Mouse (Mus musculus): Measurements from ENCODE around the gene Cttnbp2. TPM values are rescaled to one million over a fixed set of nuclear protein-coding genes. Genes with fewer than 3 reads are reported as not detected.

Gene Cttnbp2
- polyA plus RNA-seq, 1 experiment from 2014 or later, result 9.8 TPM

- WGBS (ENCODE audit: insufficient replicate concordance), result 73% methylated on average over 1 of the region's 1 CpGs
- Histone ChIP-seq H3K4me1 (ENCODE audit: control insufficient read depth, insufficient read depth, low read length) (no peaks in the 10 kb centered on the region), H3K36me3 (ENCODE audit: control insufficient read depth, insufficient read depth, low read length) (no peaks in the 10 kb centered on the region), H3K4me3 (ENCODE audit: low read depth, low read length) (no peak overlapping the region), H3K9me3 (replicated peaks; ENCODE audit: control insufficient read depth, low read length) (no peaks in the 10 kb centered on the region), H3K27ac (ENCODE audit: low read depth, low read length) (no peak overlapping the region), H3K27me3 (ENCODE audit: control insufficient read depth, insufficient read depth, low read length) (no peaks in the 10 kb centered on the region), H3K9ac (ENCODE audit: low read depth, low read length) (no peak overlapping the region), H3K4me2 (no peak overlapping the region)
- no peak for ATAC-seq (replicated peaks; ENCODE audit: insufficient number of reproducible peaks, low FRiP score, low TSS enrichment)
Measured at GRCm38 (mm10) chr6:18477313-18477930, 37.2 kb downstream of the Cttnbp2 start.

DNA sequence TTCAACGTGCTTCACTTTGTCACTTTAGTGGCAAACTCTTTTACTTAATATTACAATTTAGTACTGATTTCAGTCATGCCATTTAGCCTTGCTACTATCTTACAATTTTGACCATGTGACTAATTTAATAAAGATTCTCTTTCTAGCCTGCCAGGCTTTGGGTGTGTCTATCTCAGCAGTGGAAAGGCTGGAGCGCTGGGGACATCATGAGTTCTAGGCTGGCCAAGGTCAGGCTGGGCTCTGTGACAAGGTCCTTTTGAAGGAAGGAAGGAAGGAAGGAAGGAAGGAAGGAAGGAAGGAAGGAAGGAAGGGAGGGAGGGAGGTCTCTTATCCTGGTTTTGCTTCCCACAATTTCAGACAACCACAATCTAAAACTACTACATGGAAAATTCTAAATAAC is 39.7 kb downstream of the Cttnbp2 start:
- WGBS (ENCODE audit: insufficient replicate concordance), result 77% methylated on average over 2 of the region's 2 CpGs
- no peak overlapping the region for H3K27ac ChIP-seq (ENCODE audit: low read depth, low read length)
- H3K36me3 ChIP-seq (ENCODE audit: control insufficient read depth, insufficient read depth, low read length), result no peaks in the 10 kb centered on the region
- H3K27me3 ChIP-seq (ENCODE audit: control insufficient read depth, insufficient read depth, low read length), result no peaks in the 10 kb centered on the region
- H3K4me3 ChIP-seq (ENCODE audit: low read depth, low read length), result no peak overlapping the region
- no peak overlapping the region for H3K4me2 ChIP-seq
- H3K9ac ChIP-seq (ENCODE audit: low read depth, low read length), result no peak overlapping the region
- no peaks in the 10 kb centered on the region for H3K9me3 ChIP-seq (replicated peaks; ENCODE audit: control insufficient read depth, low read length)
- H3K4me1 ChIP-seq (ENCODE audit: control insufficient read depth, insufficient read depth, low read length), result no peaks in the 10 kb centered on the region
- ATAC-seq (replicated peaks; ENCODE audit: insufficient number of reproducible peaks, low FRiP score, low TSS enrichment), result no peak

- Histone ChIP-seq H3K9me3 (replicated peaks; ENCODE audit: control insufficient read depth, low read length) (no peaks in the 10 kb centered on the region), H3K36me3 (ENCODE audit: control insufficient read depth, insufficient read depth, low read length) (no peaks in the 10 kb centered on the region), H3K4me1 (ENCODE audit: control insufficient read depth, insufficient read depth, low read length) (no peaks in the 10 kb centered on the region), H3K4me3 (ENCODE audit: low read depth, low read length) (no peak overlapping the region), H3K27me3 (ENCODE audit: control insufficient read depth, insufficient read depth, low read length) (no peaks in the 10 kb centered on the region), H3K27ac (ENCODE audit: low read depth, low read length) (no peak overlapping the region), H3K9ac (ENCODE audit: low read depth, low read length) (no peak overlapping the region), H3K4me2 (no peak overlapping the region)
- ATAC-seq (replicated peaks; ENCODE audit: insufficient number of reproducible peaks, low FRiP score, low TSS enrichment), result no peak
- 57% methylated on average over 1 of the region's 1 CpGs for WGBS (ENCODE audit: insufficient replicate concordance)
Measured at GRCm38 (mm10) chr6:18474541-18474940, 40.1 kb downstream of the Cttnbp2 start.

DNA sequence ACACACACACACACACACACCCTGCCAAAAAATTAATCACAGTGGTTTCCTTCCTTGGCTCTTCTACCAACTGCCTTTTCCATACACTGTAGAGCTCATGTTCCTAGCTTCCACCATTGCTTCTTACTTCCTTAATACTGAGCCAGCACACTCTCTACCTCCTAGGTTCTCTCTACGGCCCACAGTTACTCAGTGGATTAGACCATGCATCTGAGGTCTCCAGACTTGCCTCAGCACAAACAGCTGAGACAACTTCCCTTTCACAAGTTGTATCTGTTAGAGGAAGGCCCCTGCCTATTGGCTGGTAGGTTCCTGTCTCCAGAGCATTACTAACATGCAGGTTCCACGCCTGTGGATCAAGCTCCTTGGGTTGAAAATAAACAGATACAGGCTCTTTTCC is 45.4 kb downstream of the Cttnbp2 start:
- no peak overlapping the region for H3K27ac ChIP-seq (ENCODE audit: low read depth, low read length)
- no peak for ATAC-seq (replicated peaks; ENCODE audit: insufficient number of reproducible peaks, low FRiP score, low TSS enrichment)
- H3K4me1 ChIP-seq (ENCODE audit: control insufficient read depth, insufficient read depth, low read length), result no peaks in the 10 kb centered on the region
- H3K36me3 ChIP-seq (ENCODE audit: control insufficient read depth, insufficient read depth, low read length), result no peaks in the 10 kb centered on the region
- H3K9ac ChIP-seq (ENCODE audit: low read depth, low read length), result no peak overlapping the region
- no peaks in the 10 kb centered on the region for H3K9me3 ChIP-seq (replicated peaks; ENCODE audit: control insufficient read depth, low read length)
- H3K27me3 ChIP-seq (ENCODE audit: control insufficient read depth, insufficient read depth, low read length), result no peaks in the 10 kb centered on the region
- H3K4me3 ChIP-seq (ENCODE audit: low read depth, low read length), result no peak overlapping the region
- no peak overlapping the region for H3K4me2 ChIP-seq
- 60% methylated on average over 2 of the region's 2 CpGs for WGBS (ENCODE audit: insufficient replicate concordance)

DNA sequence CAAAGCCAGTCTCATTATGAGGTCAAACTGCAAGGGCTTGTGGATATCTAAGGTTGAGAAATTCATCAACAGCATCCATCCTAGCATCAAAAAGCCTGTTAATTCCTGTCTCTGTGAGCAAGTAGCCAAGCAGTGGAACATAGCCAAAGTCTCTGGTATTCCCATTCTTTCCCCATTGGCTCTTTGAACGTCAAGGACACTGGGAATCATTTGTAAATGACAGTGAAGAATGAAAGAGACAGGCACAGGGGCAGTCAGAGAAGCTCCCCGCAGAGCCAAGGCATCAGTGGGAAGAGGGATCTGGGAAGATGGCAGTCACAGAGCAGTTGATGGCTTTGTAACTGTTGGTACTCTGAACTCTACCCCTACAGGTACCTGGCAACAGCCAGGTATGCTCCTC is 46.9 kb downstream of the Cttnbp2 start:
- Histone ChIP-seq H3K27ac (ENCODE audit: low read depth, low read length) (no peak overlapping the region), H3K36me3 (ENCODE audit: control insufficient read depth, insufficient read depth, low read length) (no peaks in the 10 kb centered on the region), H3K9ac (ENCODE audit: low read depth, low read length) (no peak overlapping the region), H3K4me1 (ENCODE audit: control insufficient read depth, insufficient read depth, low read length) (no peaks in the 10 kb centered on the region), H3K27me3 (ENCODE audit: control insufficient read depth, insufficient read depth, low read length) (no peaks in the 10 kb centered on the region), H3K4me2 (no peak overlapping the region), H3K4me3 (ENCODE audit: low read depth, low read length) (no peak overlapping the region), H3K9me3 (replicated peaks; ENCODE audit: control insufficient read depth, low read length) (no peaks in the 10 kb centered on the region)
- 53% methylated on average over 2 of the region's 2 CpGs for WGBS (ENCODE audit: insufficient replicate concordance)
- no peak for ATAC-seq (replicated peaks; ENCODE audit: insufficient number of reproducible peaks, low FRiP score, low TSS enrichment)

GRCm38 (mm10) chr6:18466227-18466626 is 48.4 kb downstream of the Cttnbp2 start:
- 69% methylated on average over 7 of the region's 7 CpGs for WGBS (ENCODE audit: insufficient replicate concordance)
- H3K4me3 ChIP-seq (ENCODE audit: low read depth, low read length), result no peak overlapping the region

DNA sequence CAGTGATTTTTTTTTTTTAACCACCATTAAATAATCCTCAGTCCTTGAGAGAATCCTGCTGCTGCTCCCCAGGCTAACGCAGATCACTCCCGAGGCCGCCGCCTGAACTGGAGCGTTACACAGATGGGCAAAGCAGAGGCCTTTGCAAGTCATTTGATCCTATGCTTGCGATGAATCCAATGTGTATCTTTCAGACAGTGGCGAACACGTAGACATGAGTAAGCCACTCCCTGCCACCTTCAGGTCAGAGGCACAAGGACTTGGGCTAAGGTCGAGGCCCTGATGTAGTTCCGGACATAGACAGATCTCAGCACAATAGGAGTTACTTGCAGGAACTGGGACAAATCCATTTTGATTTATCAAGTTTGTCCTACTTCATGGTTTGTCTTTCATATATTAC is 49.0 kb downstream of the Cttnbp2 start:
- no peak for ATAC-seq (replicated peaks; ENCODE audit: insufficient number of reproducible peaks, low FRiP score, low TSS enrichment)
- 75% methylated on average over 10 of the region's 10 CpGs for WGBS (ENCODE audit: insufficient replicate concordance)
- H3K27ac ChIP-seq (ENCODE audit: low read depth, low read length), result no peak overlapping the region
- H3K9ac ChIP-seq (ENCODE audit: low read depth, low read length), result no peak overlapping the region
- H3K27me3 ChIP-seq (ENCODE audit: control insufficient read depth, insufficient read depth, low read length), result no peaks in the 10 kb centered on the region
- no peaks in the 10 kb centered on the region for H3K9me3 ChIP-seq (replicated peaks; ENCODE audit: control insufficient read depth, low read length)
- H3K4me3 ChIP-seq (ENCODE audit: low read depth, low read length), result no peak overlapping the region
- H3K36me3 ChIP-seq (ENCODE audit: control insufficient read depth, insufficient read depth, low read length), result no peaks in the 10 kb centered on the region
- H3K4me2 ChIP-seq, result no peak overlapping the region
- no peaks in the 10 kb centered on the region for H3K4me1 ChIP-seq (ENCODE audit: control insufficient read depth, insufficient read depth, low read length)

More at GRCm38 (mm10) chr6:18466227-18466626, 48.4 kb downstream of the Cttnbp2 start:
- Histone ChIP-seq H3K4me1 (ENCODE audit: control insufficient read depth, insufficient read depth, low read length) (no peaks in the 10 kb centered on the region), H3K27me3 (ENCODE audit: control insufficient read depth, insufficient read depth, low read length) (no peaks in the 10 kb centered on the region), H3K27ac (ENCODE audit: low read depth, low read length) (no peak overlapping the region), H3K4me2 (no peak overlapping the region), H3K9me3 (replicated peaks; ENCODE audit: control insufficient read depth, low read length) (no peaks in the 10 kb centered on the region), H3K9ac (ENCODE audit: low read depth, low read length) (no peak overlapping the region), H3K36me3 (ENCODE audit: control insufficient read depth, insufficient read depth, low read length) (no peaks in the 10 kb centered on the region)
- ATAC-seq (replicated peaks; ENCODE audit: insufficient number of reproducible peaks, low FRiP score, low TSS enrichment), result no peak

GRCm38 (mm10) chr6:18459657-18460056 is 55.0 kb downstream of the Cttnbp2 start:
- no peak overlapping the region for H3K9ac ChIP-seq (ENCODE audit: low read depth, low read length)
- H3K27me3 ChIP-seq (ENCODE audit: control insufficient read depth, insufficient read depth, low read length), result no peaks in the 10 kb centered on the region
- H3K4me3 ChIP-seq (ENCODE audit: low read depth, low read length), result no peak overlapping the region
- no peak overlapping the region for H3K4me2 ChIP-seq
- H3K36me3 ChIP-seq (ENCODE audit: control insufficient read depth, insufficient read depth, low read length), result no peaks in the 10 kb centered on the region
- ATAC-seq (replicated peaks; ENCODE audit: insufficient number of reproducible peaks, low FRiP score, low TSS enrichment), result no peak
- WGBS (ENCODE audit: insufficient replicate concordance), result 81% methylated on average over 1 of the region's 1 CpGs
- no peaks in the 10 kb centered on the region for H3K9me3 ChIP-seq (replicated peaks; ENCODE audit: control insufficient read depth, low read length)
- H3K27ac ChIP-seq (ENCODE audit: low read depth, low read length), result no peak overlapping the region
- H3K4me1 ChIP-seq (ENCODE audit: control insufficient read depth, insufficient read depth, low read length), result no peaks in the 10 kb centered on the region

DNA sequence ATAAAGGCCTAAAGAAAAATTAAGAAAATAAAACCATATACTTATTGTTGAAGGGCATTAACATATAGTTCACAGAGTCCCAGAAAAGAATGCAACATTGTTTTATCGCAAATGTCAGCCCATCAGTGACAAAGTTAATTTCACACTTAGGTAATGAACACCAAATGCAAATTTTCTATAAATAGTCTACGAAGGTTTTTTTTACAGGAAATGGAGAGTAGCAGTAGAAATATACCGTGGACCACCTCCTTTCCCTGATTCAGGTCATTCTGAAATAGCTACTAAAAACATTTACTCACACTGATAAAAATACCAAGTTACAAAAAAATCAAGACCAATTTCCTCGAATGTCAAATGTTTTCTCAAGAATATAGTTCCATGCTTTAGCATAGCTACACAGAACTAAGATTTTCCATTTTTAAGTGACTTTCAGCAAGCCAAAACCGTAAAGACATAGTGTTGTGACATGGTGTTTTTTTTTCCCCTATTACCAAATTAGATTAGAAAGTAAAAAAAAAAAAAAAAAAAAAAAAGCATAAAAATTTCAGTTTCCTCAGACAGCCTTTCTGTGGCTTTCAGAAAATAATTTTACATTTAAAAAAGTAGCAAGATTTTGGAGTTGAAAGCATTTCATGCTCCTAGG is 64.0 kb downstream of the Cttnbp2 start:
- no peaks in the 10 kb centered on the region for H3K9me3 ChIP-seq (replicated peaks; ENCODE audit: control insufficient read depth, low read length)
- ATAC-seq (replicated peaks; ENCODE audit: insufficient number of reproducible peaks, low FRiP score, low TSS enrichment), result no peak
- WGBS (ENCODE audit: insufficient replicate concordance), result 65% methylated on average over 5 of the region's 5 CpGs

More for the DNA sequence above, 64.0 kb downstream of the Cttnbp2 start:
- H3K27me3 ChIP-seq (ENCODE audit: control insufficient read depth, insufficient read depth, low read length), result no peaks in the 10 kb centered on the region
- no peak overlapping the region for H3K9ac ChIP-seq (ENCODE audit: low read depth, low read length)
- H3K4me1 ChIP-seq (ENCODE audit: control insufficient read depth, insufficient read depth, low read length), result no peaks in the 10 kb centered on the region
- H3K36me3 ChIP-seq (ENCODE audit: control insufficient read depth, insufficient read depth, low read length), result no peaks in the 10 kb centered on the region
- no peak overlapping the region for H3K4me2 ChIP-seq
- no peak overlapping the region for H3K4me3 ChIP-seq (ENCODE audit: low read depth, low read length)
- H3K27ac ChIP-seq (ENCODE audit: low read depth, low read length), result no peak overlapping the region

Data from heart, embryonic 11.5 days (tissue).